Mouse (Mus musculus) lung, postnatal 4 days (tissue): ENCODE results near the gene Rtca.

ENCODE experiments used
- DNase-seq, 2 experiments: peaks; one replicate each; pipeline ENCODE4 v3.0.0; 2021

Gene Rtca

DNA sequence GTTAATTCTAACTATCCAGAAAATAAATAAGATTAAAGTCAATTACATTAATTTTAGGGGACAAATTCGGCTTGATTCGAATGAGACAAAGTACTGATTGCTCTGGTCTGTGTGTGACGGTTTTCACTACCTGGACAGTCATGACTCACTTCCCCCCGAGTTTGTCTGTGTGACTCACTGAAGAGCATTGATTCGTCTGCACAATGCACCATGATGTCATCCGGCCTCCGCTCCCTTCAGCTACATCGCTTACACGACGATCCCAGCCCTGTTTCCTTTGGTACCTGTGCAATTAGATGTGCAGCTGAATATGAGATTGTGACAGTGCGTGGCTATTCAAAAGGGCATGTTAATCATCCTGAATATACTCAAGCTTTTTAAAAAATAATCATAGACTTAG lies 33.4 kb downstream of the Rtca start:
- no peak for DNase-seq

DNA sequence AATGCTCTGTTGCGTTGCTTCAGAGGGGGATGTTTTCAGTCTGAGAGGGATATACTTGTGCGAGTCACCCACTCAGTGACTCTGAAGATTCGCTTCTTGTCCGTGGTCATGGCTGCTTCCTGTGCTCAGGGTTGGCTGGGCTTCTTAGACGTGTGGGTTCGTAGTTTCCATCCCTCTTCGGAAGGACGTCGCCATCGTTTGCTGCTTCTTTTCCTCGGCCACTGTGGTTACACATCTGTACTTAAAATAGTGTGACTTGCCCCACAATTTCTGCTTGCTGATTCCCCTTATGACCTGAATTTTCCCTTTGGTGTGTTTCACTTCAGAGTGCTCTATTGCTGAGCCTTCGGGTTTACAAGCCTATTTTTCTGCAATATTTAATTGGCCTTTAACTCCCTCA lies 42.3 kb downstream of the Rtca start:
- no peak for DNase-seq

DNA sequence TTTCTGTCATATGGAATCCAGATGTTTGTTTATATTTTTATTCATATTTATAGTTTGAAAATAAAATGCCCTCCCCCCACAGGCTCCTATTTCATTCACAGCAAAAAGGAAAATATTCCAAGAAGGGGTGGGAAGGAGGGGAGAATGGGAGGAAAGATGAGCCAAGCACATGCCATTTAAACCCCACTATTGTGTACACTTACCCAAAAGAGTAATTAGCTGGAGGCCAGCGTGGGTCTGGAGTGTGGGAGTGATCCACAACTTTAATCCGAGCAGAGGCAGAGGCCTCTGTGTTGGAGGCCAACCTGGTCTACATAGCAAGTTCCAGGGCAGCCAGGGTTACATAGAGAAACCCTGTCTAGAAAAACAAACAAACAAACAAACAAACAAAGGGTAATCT lies 43.7 kb downstream of the Rtca start:
- DNase-seq, result no peak

DNA sequence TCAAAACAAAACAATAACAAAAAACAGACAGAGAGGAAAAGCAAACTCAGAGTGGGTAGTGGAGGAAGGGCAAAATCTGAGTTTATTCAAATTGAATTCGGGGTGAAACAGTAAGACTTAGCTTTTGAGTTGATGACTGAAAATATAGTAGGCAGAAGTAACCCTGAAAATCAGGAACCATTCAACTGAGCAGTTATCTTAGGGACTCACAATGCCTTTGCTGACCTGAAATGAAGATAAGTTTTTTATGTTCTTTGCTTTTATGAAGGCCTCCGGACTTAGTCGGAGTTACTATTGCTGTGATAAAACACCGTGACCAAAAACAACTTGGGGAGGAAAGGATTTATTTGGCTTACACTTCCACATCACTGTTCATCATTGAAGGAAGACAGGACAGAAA lies 47.0 kb downstream of the Rtca start:
- no peak for DNase-seq

DNA sequence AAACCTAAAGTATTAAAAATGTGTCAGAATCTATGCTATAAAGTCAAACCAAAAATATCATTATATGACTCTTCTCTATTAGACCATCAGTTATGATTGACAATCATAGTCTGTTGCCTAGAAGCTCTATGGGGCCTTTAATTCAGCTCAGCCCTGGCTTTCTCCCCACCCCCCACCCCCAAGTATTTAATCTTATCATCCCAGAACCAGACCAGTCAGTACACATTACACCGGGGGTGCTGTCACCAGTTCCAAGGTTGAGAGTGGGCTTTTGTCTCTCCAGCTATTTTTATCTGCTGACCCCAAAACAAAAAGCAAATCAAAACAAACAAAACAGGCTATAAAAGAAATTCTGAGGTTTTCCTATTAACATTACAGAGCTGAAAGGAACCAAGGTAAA lies 53.5 kb downstream of the Rtca start:
- no peak for DNase-seq

DNA sequence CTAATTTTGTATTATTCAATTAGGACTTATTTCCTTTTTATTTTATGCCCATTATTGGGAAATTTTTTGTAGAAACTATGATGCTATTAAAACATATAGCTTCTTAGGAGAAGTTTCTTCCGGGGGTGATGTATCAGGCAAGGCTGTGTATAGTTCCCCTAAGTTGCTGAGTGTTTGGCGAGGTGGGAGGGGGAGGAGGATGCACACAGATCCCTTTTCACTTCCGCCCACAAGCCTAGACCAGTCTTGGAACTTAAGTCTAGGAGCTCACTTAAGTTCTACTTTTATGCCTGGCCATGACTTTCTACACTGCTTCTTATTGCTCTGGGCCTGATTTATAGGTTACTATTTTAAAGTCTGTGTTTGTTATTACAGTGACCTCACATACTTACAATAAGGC lies 57.3 kb downstream of the Rtca start:
- DNase-seq, result no peak

DNA sequence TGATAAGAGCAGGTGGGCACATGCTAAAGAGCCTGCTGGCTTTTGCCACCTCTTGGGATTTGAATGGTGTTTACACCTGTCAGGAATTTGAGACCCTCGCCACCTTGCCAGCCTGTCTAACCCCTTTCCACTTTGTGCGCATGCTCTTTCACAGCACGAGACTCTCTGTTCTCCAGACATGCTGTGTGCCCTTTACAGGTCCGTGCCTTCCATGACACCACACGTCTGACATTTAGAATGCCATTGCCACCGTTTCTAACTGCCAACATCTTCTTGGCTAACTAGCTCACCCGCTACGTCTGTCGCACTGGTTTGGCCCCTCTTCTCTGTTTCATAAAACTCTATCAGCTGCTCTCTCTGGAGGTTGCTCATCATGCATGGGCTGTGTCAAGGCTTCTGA lies 63.7 kb downstream of the Rtca start:
- no peak for DNase-seq

DNA sequence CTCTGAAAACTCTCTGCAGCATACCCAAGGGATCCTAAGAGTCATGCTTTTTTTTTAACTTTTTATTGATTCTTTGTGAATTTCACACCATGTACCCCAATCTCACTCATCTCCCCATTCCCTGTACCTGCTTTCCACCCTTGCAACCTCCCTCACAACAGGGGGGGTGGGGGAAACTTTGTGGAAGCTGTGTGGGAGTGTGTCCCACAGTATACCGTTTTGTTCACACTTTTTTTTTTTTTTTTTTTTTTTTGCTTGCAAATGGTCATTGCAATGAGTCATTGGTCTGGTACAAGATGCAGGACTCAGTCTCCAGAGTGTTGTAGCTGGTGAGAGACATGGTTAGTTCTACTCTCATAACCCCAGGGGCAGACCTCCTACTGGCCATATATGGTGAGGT lies 65.2 kb downstream of the Rtca start:
- DNase-seq, result no peak

DNA sequence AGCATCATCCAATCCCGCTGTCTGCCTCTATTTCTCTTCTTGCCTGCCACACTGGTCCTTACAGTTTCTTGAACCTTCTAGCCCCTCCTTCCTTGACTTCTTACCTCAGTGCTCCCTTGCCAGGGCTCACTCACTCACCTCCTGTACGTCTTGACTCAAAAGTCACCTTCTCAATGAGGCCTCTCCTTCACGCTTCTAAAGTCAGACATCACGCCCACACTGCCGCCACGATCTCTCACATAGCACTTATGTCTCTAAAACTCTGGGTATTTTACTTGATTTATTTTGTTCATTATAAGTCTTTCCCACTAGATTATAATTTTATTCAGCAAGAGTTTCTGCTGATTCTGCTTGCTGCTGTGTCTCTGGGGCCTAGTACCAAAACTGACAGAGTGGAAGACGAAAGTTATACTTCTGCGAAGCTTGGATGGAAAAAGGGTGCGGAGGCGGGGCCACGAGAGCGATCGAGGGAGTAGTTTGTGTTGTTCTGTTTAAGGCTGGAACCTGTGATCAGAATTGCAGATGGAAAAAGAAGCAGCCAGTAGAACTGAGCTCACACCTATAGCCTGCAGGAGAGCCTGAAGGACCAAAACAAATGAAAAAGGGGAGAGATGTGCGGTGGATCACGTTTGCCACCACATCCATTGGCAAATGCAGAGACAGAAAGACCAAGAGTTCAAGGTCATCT lies 66.3 kb downstream of the Rtca start:
- DNase-seq, result no peak

DNA sequence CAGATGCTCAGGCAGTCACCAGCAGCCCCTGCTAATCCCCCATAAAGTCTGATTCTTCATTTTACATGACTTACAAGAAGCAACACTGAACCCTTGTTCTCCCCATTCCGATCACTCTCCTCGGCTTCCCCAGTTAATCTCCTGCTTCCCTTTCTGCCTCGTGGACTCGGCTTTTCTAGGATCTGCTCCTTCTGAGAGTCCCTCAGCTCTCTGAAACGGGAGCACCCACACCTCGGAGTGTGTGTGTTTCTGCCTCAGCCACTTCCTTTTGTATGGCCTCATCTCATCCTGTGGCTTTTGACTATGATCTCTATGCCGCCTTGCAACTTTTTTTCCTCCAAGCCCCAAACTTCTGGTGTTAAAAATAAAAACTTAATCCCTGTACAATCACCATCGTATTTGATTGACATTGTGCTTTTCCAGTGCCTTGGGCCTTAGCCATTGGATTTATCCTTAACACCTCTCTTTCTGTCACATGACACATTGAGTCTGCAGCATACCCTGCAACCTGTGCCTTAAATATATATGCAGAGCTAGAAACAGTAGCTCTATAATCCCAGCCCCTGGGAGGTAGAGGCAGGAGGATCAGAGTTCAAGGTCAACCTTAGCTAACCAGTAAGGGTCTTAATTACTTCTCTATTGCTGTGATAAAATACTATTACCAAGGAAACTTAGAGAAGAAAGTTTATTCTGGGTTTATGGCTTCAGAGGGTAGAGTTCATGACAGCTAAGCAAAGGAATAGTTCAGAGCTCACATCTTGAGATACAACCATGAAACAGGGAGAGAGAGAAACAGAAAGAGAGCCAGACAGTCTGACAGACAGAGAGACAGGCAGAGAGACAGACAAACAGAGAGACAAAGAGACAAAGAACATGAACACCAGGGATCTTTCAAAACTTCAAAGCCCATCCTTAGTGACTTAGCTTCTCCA lies 67.7 kb downstream of the Rtca start:
- no peak for DNase-seq
